Mouse (Mus musculus): ENCODE measurements at regions not wholly inside any gene's neighbourhood (a gene's known extent, or its start where the extent isn't known, plus 50 kb on each side); places are given as distances from the start of the nearest gene placed in this dataset.

- no peak overlapping the region for H3K4me2 ChIP-seq (replicated peaks; ENCODE audit: low read depth)
- TF ChIP-seq CTCF (IDR thresholded peaks at IDR 0.05; ENCODE audit: low read depth): no peak
- 80% methylated on average over 4 of the region's 4 CpGs for WGBS
- H3K9ac ChIP-seq (ENCODE audit: low read depth, low read length): no peak overlapping the region
- H3K4me3 ChIP-seq (ENCODE audit: low read depth, low read length): no peak overlapping the region
- H3K4me1 ChIP-seq (replicated peaks; ENCODE audit: control insufficient read depth, insufficient read depth, low read length): no peaks in the 10 kb centered on the region
- no peak for ATAC-seq
- no peaks in the 10 kb centered on the region for H3K27me3 ChIP-seq (replicated peaks; ENCODE audit: control insufficient read depth, insufficient read depth, low read length)
- no peaks in the 10 kb centered on the region for H3K36me3 ChIP-seq (ENCODE audit: control insufficient read depth, insufficient read depth)
- H3K9me3 ChIP-seq (ENCODE audit: control insufficient read depth): no peaks in the 10 kb centered on the region
- no peak overlapping the region for H3K27ac ChIP-seq (ENCODE audit: low read depth, low read length)
Observed at GRCm38 (mm10) chr3:66705766-66706165, 275.4 kb upstream of the Rsrc1 start.

DNA sequence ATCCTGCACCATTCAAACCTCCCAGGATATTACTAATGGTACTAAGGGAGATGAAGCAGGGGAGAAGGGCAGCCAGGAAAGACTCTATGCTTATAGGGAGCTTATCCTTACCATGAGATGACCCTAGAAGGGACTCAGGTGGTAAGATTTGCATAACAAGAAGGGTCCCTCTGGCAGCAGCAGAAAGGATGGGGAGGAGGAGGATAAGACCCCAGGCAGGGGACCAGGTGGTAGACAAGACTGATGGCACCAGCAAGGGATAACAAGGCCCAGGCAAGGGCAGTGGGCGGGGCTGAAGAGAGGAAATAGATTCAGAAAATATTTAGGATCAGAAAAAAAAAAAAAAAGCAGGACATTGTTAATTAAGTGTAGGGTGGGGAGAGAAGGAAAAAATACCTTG is 245.7 kb upstream of the Rsrc1 start:
- Histone ChIP-seq H3K4me3 (ENCODE audit: low read depth, low read length) (no peak overlapping the region), H3K27me3 (replicated peaks; ENCODE audit: control insufficient read depth, insufficient read depth, low read length) (no peaks in the 10 kb centered on the region), H3K4me1 (replicated peaks; ENCODE audit: control insufficient read depth, insufficient read depth, low read length) (no peaks in the 10 kb centered on the region), H3K27ac (ENCODE audit: low read depth, low read length) (no peak overlapping the region), H3K9me3 (ENCODE audit: control insufficient read depth) (no peaks in the 10 kb centered on the region), H3K9ac (ENCODE audit: low read depth, low read length) (no peak overlapping the region), H3K4me2 (replicated peaks; ENCODE audit: low read depth) (no peak overlapping the region), H3K36me3 (ENCODE audit: control insufficient read depth, insufficient read depth) (no peaks in the 10 kb centered on the region)
- 82% methylated on average over 1 of the region's 1 CpGs for WGBS
- TF ChIP-seq CTCF (IDR thresholded peaks at IDR 0.05; ENCODE audit: low read depth): no peak
- ATAC-seq: no peak

GRCm38 (mm10) chr3:66738201-66739062 is 242.8 kb upstream of the Rsrc1 start:
- Histone ChIP-seq H3K4me3 (ENCODE audit: low read depth, low read length) (no peak overlapping the region), H3K9me3 (ENCODE audit: control insufficient read depth) (no peaks in the 10 kb centered on the region), H3K9ac (ENCODE audit: low read depth, low read length) (no peak overlapping the region), H3K27ac (ENCODE audit: low read depth, low read length) (no peak overlapping the region), H3K27me3 (replicated peaks; ENCODE audit: control insufficient read depth, insufficient read depth, low read length) (no peaks in the 10 kb centered on the region), H3K36me3 (ENCODE audit: control insufficient read depth, insufficient read depth) (no peaks in the 10 kb centered on the region), H3K4me1 (replicated peaks; ENCODE audit: control insufficient read depth, insufficient read depth, low read length) (no peaks in the 10 kb centered on the region), H3K4me2 (replicated peaks; ENCODE audit: low read depth) (no peak overlapping the region)
- ATAC-seq: no peak
- 74% methylated on average over 12 of the region's 12 CpGs for WGBS
- TF ChIP-seq CTCF (IDR thresholded peaks at IDR 0.05; ENCODE audit: low read depth): no peak

DNA sequence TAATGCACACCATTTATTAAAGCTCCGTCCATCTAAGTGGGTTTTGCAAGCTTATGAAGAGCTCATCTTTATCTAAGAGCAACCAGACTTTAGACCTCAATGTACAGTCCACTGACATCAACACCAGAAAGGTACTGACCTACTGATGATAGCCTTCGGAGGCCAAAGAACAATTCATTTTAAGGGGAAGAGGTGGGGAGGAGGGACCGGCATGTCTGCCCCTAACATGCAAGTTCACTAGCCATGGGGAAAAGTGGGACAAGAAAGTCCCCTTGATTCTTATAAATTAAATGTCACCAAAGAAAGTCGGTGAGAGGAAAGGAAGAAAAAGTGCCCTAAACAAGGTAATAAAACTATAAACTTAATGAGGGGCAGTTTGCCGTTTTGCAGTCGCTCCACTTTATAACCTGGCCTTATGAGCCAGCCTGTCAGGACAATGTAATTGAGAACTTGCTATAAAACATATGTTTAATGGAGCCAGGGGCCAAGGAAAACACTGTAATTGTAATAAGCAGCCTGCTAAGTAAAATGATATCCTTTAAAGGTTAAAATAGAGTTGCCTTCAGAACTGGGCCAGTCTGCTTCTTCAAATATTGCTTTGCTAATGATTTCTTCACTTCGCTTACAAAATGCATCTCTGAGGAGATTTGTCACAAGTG is 241.7 kb upstream of the Rsrc1 start:
- H3K36me3 ChIP-seq (ENCODE audit: control insufficient read depth, insufficient read depth): no peaks in the 10 kb centered on the region
- no peak overlapping the region for H3K9ac ChIP-seq (ENCODE audit: low read depth, low read length)
- no peak overlapping the region for H3K4me3 ChIP-seq (ENCODE audit: low read depth, low read length)
- no peak overlapping the region for H3K27ac ChIP-seq (ENCODE audit: low read depth, low read length)
- WGBS: 33% methylated on average over 7 of the region's 7 CpGs
- TF ChIP-seq CTCF (IDR thresholded peaks at IDR 0.05; ENCODE audit: low read depth): no peak
- no peak overlapping the region for H3K4me2 ChIP-seq (replicated peaks; ENCODE audit: low read depth)
- no peak for ATAC-seq
- no peaks in the 10 kb centered on the region for H3K4me1 ChIP-seq (replicated peaks; ENCODE audit: control insufficient read depth, insufficient read depth, low read length)
- no peaks in the 10 kb centered on the region for H3K27me3 ChIP-seq (replicated peaks; ENCODE audit: control insufficient read depth, insufficient read depth, low read length)
- no peaks in the 10 kb centered on the region for H3K9me3 ChIP-seq (ENCODE audit: control insufficient read depth)

DNA sequence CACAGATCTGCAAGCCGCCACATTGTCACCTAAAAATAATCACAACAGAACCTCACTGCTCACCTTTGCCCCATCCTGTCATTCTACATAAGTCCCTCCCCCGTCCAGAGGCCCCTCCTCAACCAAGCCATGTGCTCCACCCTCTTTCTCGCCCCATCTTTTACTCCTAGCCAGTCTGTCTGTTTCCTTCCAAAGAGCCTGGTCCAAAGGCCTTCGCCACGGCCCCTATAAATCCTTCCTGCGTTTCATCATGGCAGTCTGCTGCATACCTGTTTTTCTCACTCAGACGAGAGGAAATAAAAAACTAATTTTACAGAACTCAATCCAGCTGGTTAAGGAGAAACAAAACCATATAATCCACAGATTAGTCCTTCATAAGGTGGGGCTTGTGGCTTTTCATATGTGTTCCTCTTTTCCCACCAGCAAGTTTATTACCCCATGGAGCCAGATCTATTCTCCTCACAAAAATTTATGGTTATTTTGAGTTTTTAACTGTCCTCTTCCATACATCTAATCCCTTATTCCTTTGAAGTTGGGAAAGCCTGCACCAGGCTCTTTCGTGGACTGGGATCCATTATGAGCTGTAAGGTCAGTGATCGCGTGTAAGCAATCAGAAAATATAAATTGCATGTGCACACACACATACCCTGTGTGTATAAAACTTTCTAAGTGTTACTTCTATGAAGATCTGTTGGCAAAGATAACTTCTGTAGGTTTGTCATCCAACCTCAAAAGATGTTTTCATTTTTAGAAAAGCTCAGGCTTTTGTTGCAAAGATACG is 236.9 kb upstream of the Rsrc1 start:
- Histone ChIP-seq H3K27ac (ENCODE audit: low read depth, low read length) (no peak overlapping the region), H3K36me3 (ENCODE audit: control insufficient read depth, insufficient read depth) (no peaks in the 10 kb centered on the region), H3K9me3 (ENCODE audit: control insufficient read depth) (no peaks in the 10 kb centered on the region), H3K4me3 (ENCODE audit: low read depth, low read length) (no peak overlapping the region), H3K27me3 (replicated peaks; ENCODE audit: control insufficient read depth, insufficient read depth, low read length) (no peaks in the 10 kb centered on the region), H3K4me2 (replicated peaks; ENCODE audit: low read depth) (no peak overlapping the region), H3K4me1 (replicated peaks; ENCODE audit: control insufficient read depth, insufficient read depth, low read length) (no peaks in the 10 kb centered on the region), H3K9ac (ENCODE audit: low read depth, low read length) (no peak overlapping the region)
- 76% methylated on average over 11 of the region's 11 CpGs for WGBS
- TF ChIP-seq CTCF (IDR thresholded peaks at IDR 0.05; ENCODE audit: low read depth): no peak
- ATAC-seq: no peak
